Mouse (Mus musculus): ENCODE results near the gene Ddx42.

DNA sequence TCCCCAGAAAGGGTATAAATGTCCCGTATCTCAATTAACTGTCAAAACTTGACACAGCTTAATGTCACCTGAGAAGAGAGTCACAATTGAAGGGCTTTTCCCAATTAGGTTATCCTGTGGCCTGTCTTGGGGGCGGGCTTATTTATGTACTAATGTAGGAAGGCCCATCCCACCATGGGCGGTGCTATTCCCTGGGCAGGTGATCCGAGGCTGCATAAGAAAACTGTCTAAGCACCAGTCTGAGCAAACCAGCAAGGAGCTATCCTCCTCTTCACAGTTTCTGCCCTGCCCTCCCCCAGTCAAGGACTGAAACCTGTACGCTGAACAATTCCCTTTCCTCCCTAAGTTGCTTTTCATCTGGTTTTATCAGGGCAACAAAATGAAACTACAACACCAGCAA, 73.7 kb downstream of the Ddx42 start:
- TF ChIP-seq POLR2A (IDR thresholded peaks at IDR 0.05; ENCODE audit: low read depth, low read length) (no peak), CTCF (conservative IDR thresholded peaks at IDR 0.05; ENCODE audit: insufficient read depth, insufficient read length, low read depth, low read length) (no peak)
